Mouse (Mus musculus): ENCODE data around the gene Dido1. TPM values are rescaled to one million over a fixed set of nuclear protein-coding genes. Genes with fewer than 3 reads are reported as not detected.

Gene Dido1
- polyA plus RNA-seq, 1 experiment = 67.8 TPM

DNA sequence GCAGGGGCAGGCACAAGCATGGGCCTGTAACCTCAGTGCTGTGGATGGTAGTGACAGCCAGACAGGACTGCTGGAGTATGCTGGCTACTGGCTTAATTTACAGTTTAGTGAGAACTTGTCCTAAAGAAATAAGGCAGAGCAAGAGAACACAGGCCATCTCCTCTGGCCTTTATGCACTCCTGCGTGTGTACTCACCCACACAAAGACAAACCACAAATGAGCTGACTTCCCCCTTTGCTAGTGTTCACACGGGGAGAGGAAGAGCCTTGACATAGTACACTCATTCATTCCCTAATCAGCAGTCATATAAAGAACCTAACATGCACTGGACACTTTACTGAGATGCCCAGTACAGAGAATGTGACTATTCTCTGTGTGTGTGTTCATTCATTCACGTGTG lies 4.7 kb downstream of the Dido1 start:
- peak overlapping the region; percentile 91 for H3K27ac ChIP-seq (ENCODE audit: insufficient read depth, low read length)
- peak overlapping the region; percentile 97 for H3K9ac ChIP-seq (ENCODE audit: low read depth, poor library complexity, severe bottlenecking)
- peaks cover 42% of the 10 kb centered on the region for H3K36me3 ChIP-seq (ENCODE audit: control insufficient read depth, insufficient read depth, low read length, poor library complexity, severe bottlenecking)
- peaks cover 4% of the 10 kb centered on the region for H3K4me1 ChIP-seq (ENCODE audit: control insufficient read depth, insufficient read depth, low read length)
- no peaks in the 10 kb centered on the region for H3K9me3 ChIP-seq (replicated peaks; ENCODE audit: control insufficient read depth, insufficient read depth, low read length, poor library complexity, severe bottlenecking)
- peak overlapping the region; percentile 29 for H3K4me3 ChIP-seq (ENCODE audit: low read depth, low read length)
- TF ChIP-seq CTCF (IDR thresholded peaks at IDR 0.05; ENCODE audit: low read depth, low read length) (no peak), POLR2A (IDR thresholded peaks at IDR 0.05; ENCODE audit: insufficient read depth, low read length) (no peak), EP300 (IDR thresholded peaks at IDR 0.05; ENCODE audit: insufficient read depth, low read depth, low read length) (no peak)
- no peaks in the 10 kb centered on the region for H3K27me3 ChIP-seq (ENCODE audit: control insufficient read depth, insufficient read depth, low read length, poor library complexity, severe bottlenecking)

DNA sequence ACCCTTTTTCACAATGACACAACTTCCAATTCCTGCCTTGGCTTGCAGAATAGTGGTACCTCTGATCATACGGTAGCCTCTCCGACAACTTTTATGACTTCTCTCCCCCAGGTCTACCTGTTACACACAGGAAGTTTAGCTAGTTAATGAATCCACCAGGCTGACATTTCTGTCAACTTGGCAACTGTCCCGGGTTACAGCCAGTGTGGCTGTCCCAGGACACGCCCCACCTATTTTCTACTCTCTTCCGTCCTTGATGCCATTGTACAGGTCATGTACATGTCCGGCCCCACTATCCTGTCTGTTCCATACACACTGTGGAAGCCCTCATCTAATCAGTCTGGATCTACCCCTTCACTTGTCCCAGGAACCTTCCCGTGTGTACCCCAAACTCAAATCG lies 5.2 kb downstream of the Dido1 start:
- no peak for TF ChIP-seq EP300 (IDR thresholded peaks at IDR 0.05; ENCODE audit: insufficient read depth, low read depth, low read length)
- no peak for TF ChIP-seq CTCF (IDR thresholded peaks at IDR 0.05; ENCODE audit: low read depth, low read length)
- TF ChIP-seq POLR2A (IDR thresholded peaks at IDR 0.05; ENCODE audit: insufficient read depth, low read length) = no peak
- Histone ChIP-seq H3K4me1 (ENCODE audit: control insufficient read depth, insufficient read depth, low read length) (peaks cover 4% of the 10 kb centered on the region), H3K9me3 (replicated peaks; ENCODE audit: control insufficient read depth, insufficient read depth, low read length, poor library complexity, severe bottlenecking) (no peaks in the 10 kb centered on the region), H3K9ac (ENCODE audit: low read depth, poor library complexity, severe bottlenecking) (peak overlapping the region; percentile 97), H3K27me3 (ENCODE audit: control insufficient read depth, insufficient read depth, low read length, poor library complexity, severe bottlenecking) (no peaks in the 10 kb centered on the region), H3K27ac (ENCODE audit: insufficient read depth, low read length) (peak overlapping the region; percentile 91), H3K4me3 (ENCODE audit: low read depth, low read length) (peak overlapping the region; percentile 29), H3K36me3 (ENCODE audit: control insufficient read depth, insufficient read depth, low read length, poor library complexity, severe bottlenecking) (peaks cover 42% of the 10 kb centered on the region)

DNA sequence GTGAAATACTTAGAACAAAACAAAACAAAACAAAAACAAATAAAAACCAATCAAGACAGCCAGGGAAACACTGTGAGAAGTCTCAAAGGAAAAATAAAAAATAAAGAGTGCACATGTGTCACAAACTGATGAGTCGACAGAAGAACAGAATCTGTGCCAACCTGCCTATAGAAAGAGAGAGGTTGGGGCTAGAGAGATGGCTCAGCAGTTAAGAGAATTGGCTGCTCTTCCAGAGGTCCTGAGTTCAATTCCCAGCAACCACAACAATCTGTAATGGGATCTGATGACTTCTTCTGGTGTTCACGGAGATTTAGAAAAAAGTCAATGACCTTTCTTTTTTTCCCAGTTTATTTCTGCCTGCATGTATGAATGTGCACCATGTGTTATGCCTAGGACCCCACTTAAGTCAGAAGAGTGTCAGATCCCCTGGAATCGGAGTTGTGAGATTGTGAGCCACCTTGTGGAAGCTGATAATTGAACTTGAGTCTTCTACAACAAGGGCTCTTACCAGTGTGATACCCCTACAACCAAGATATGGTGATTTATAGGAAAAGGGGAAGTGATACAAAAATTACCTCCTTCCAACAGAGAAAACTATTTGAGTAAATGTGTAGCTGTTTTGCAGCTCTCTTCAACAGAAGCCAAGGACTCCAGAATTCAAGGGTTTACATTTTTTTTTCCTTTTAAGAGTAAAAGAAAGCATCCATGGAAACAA lies 6.0 kb downstream of the Dido1 start:
- Histone ChIP-seq H3K9ac (ENCODE audit: low read depth, poor library complexity, severe bottlenecking) (peak overlapping the region; percentile 97), H3K9me3 (replicated peaks; ENCODE audit: control insufficient read depth, insufficient read depth, low read length, poor library complexity, severe bottlenecking) (no peaks in the 10 kb centered on the region), H3K27me3 (ENCODE audit: control insufficient read depth, insufficient read depth, low read length, poor library complexity, severe bottlenecking) (no peaks in the 10 kb centered on the region), H3K4me1 (ENCODE audit: control insufficient read depth, insufficient read depth, low read length) (peaks cover 4% of the 10 kb centered on the region), H3K27ac (ENCODE audit: insufficient read depth, low read length) (peak overlapping the region; percentile 91), H3K4me3 (ENCODE audit: low read depth, low read length) (no peak overlapping the region), H3K36me3 (ENCODE audit: control insufficient read depth, insufficient read depth, low read length, poor library complexity, severe bottlenecking) (peaks cover 42% of the 10 kb centered on the region)
- TF ChIP-seq EP300 (IDR thresholded peaks at IDR 0.05; ENCODE audit: insufficient read depth, low read depth, low read length) = no peak
- TF ChIP-seq CTCF (IDR thresholded peaks at IDR 0.05; ENCODE audit: low read depth, low read length) = no peak
- TF ChIP-seq POLR2A (IDR thresholded peaks at IDR 0.05; ENCODE audit: insufficient read depth, low read length) = no peak

DNA sequence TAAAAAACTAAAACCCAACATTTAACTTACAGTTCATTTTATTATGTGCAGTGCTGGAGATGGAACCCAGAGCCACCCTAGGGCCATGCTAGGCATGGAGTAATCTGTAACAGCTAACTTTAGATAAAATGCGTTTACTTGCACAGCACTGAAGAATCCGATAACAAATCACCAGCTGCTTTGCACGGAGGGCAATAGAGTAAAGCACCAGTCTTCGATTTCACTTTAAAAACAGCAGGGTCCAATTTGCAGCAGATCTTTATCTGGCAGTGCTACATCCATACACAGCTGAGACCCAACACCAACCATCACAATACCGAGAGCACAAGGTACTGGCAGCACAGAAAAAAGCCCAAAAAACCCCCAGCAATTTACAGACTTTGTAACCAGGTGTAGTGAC lies 6.6 kb downstream of the Dido1 start:
- Histone ChIP-seq H3K27ac (ENCODE audit: insufficient read depth, low read length) (peak overlapping the region; percentile 91), H3K4me1 (ENCODE audit: control insufficient read depth, insufficient read depth, low read length) (peaks cover 4% of the 10 kb centered on the region), H3K9me3 (replicated peaks; ENCODE audit: control insufficient read depth, insufficient read depth, low read length, poor library complexity, severe bottlenecking) (no peaks in the 10 kb centered on the region), H3K27me3 (ENCODE audit: control insufficient read depth, insufficient read depth, low read length, poor library complexity, severe bottlenecking) (no peaks in the 10 kb centered on the region), H3K9ac (ENCODE audit: low read depth, poor library complexity, severe bottlenecking) (peak overlapping the region; percentile 97), H3K4me3 (ENCODE audit: low read depth, low read length) (peak overlapping the region; percentile 61), H3K36me3 (ENCODE audit: control insufficient read depth, insufficient read depth, low read length, poor library complexity, severe bottlenecking) (peaks cover 38% of the 10 kb centered on the region)
- TF ChIP-seq EP300 (IDR thresholded peaks at IDR 0.05; ENCODE audit: insufficient read depth, low read depth, low read length) (no peak), CTCF (IDR thresholded peaks at IDR 0.05; ENCODE audit: low read depth, low read length) (no peak)

DNA sequence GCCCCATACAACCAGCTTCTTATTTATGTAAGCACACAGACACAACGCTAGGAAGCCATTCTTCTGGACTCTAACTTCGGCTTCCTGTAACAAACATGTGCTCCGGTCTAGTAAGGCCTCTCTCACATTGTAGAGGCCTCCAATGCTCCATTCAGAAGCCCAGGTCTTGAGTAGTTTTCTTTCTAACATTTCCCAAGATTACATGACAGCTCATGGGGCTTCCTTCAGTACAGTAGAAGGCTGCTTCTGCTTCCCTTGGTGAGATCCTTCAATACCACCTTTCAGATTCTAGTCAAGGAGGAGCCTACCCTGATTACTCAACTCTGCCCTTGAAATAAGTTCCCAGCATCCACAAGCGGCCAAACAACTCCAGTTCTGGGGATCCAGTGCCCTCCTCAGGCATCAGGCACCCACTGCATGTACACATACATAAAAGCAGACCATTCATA lies 7.1 kb downstream of the Dido1 start:
- H3K4me1 ChIP-seq (ENCODE audit: control insufficient read depth, insufficient read depth, low read length) = peaks cover 6% of the 10 kb centered on the region
- peak overlapping the region; percentile 97 for H3K9ac ChIP-seq (ENCODE audit: low read depth, poor library complexity, severe bottlenecking)
- no peaks in the 10 kb centered on the region for H3K27me3 ChIP-seq (ENCODE audit: control insufficient read depth, insufficient read depth, low read length, poor library complexity, severe bottlenecking)
- TF ChIP-seq CTCF (IDR thresholded peaks at IDR 0.05; ENCODE audit: low read depth, low read length) (peak; percentile 21), EP300 (IDR thresholded peaks at IDR 0.05; ENCODE audit: insufficient read depth, low read depth, low read length) (no peak)
- H3K9me3 ChIP-seq (replicated peaks; ENCODE audit: control insufficient read depth, insufficient read depth, low read length, poor library complexity, severe bottlenecking) = no peaks in the 10 kb centered on the region
- peaks cover 37% of the 10 kb centered on the region for H3K36me3 ChIP-seq (ENCODE audit: control insufficient read depth, insufficient read depth, low read length, poor library complexity, severe bottlenecking)
- H3K4me3 ChIP-seq (ENCODE audit: low read depth, low read length) = peak overlapping the region; percentile 61
- peak overlapping the region; percentile 91 for H3K27ac ChIP-seq (ENCODE audit: insufficient read depth, low read length)

DNA sequence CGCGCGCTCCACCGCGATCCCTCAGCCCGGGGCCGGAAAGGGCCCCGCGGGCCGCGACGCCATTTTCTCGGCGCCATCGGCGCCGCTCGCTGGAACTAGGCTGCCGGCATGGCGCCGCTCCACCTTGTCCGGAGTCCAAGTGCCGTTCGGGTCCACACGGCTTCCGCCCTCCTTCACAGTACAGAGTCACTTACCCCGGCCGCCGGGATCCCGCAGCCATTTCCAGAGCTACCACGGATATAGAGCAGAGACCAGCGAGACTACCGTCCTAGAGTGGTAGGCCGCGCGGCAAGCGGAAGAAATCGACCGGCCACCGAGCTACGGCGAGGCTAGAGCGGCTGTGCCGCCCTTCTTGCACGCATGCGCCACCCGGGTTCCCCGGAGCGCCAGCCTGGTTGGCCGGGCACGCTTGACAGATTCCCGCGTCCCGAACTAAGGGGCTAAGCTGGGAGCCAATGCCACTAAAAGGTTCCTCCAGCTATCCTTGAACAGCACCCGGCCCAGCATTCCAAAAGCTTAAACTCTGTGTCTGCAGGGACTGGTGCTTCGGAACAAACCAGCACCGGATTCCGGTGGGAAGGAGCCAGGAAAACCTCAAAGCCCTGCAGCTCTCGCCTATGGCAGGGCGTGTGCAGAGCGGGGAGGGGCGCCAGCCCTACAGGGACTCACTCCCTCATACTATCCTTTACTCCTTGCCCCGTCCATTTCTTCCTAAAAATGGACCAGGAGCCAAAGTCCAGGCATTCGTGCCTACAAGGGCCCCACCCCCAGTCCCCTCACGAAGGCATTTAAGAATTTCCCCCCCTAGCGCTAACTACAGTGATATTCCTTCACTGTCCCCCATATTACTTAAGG lies 7.8 kb downstream of the Dido1 start:
- Histone ChIP-seq H3K36me3 (ENCODE audit: control insufficient read depth, insufficient read depth, low read length, poor library complexity, severe bottlenecking) (peaks cover 31% of the 10 kb centered on the region), H3K9me3 (replicated peaks; ENCODE audit: control insufficient read depth, insufficient read depth, low read length, poor library complexity, severe bottlenecking) (no peaks in the 10 kb centered on the region), H3K4me3 (ENCODE audit: low read depth, low read length) (peak overlapping the region; percentile 61), H3K9ac (ENCODE audit: low read depth, poor library complexity, severe bottlenecking) (peak overlapping the region; percentile 97), H3K4me1 (ENCODE audit: control insufficient read depth, insufficient read depth, low read length) (peaks cover 6% of the 10 kb centered on the region), H3K27me3 (ENCODE audit: control insufficient read depth, insufficient read depth, low read length, poor library complexity, severe bottlenecking) (no peaks in the 10 kb centered on the region), H3K27ac (ENCODE audit: insufficient read depth, low read length) (peak overlapping the region; percentile 91)
- TF ChIP-seq CTCF (IDR thresholded peaks at IDR 0.05; ENCODE audit: low read depth, low read length) = no peak

All from ES-Bruce4 (cell line).